Mouse (Mus musculus) fat pad, adult 2 months (tissue): ENCODE results near the gene 3110040M04Rik.

Experiments used
- DNase-seq: peaks from one replicate; pipeline ENCODE4 v3.0.0-alpha.2; 2011; ENCODE audit warnings: low read depth, low spot score; ENCODE audit errors: extremely low read depth

The 3110040M04Rik gene

DNA sequence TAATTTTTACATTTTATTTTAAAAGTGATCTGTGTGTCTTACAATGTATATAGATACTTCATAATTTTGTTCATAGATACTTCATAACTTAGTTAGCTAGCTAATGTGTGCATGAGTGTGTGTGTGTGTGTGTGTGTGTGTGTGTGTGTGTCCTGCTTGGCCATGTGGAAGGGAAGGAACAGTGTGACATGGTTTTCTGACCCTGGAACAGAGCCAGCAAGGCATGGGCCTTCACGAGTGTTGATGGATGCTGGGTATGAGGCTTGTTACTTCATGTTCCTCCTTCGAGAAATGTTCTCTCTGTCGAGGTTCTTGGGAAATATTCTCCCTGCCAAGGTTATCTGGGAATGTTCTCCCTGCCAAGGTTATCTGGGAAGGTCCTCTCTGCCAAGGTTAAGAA, 29.8 kb downstream of the 3110040M04Rik start:
- no peak for DNase-seq

DNA sequence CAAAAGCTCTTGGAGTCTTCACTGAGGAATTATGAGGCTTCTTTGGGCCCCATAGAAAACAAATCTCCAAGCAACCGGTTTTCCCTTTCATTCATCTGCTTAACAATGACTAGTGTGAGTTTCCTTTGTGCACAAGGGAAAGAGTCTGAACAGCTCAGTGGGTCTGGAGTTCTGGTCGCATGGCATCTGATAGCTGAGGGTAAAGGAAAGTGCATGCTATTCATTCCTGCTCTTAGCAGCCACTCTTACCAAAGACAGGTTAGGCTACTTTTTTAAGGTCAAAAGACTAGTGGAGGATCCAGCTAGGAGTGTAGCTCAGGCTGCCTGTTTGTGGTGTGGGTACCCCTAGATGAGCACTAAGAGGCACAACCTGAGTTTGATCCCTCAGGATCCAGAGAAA, 31.7 kb downstream of the 3110040M04Rik start:
- DNase-seq: no peak

- DNase-seq: no peak
Measured at GRCm38 (mm10) chr1:151236141-151236930, 32.4 kb downstream of the 3110040M04Rik start.

DNA sequence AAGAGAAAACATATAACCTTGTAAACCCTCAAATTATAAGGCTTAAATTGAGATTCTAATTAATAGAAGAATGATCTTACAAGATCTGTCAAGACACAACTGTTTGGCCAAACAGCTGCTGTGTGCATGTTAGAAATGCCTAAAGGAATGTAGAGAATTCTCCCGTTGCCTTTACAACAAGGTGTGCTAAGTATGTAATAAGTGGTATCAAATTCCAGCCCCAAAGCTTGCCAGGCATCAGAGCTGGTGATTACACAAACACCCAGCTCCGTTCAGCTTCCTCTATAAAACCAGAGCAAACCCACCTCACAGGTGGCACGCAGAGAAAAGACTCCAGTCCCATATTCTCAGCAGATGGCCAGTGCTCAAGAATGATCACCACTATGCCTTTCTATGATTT, 33.9 kb downstream of the 3110040M04Rik start:
- DNase-seq: no peak

- DNase-seq: no peak
Measured at GRCm38 (mm10) chr1:151243332-151243731, 39.4 kb downstream of the 3110040M04Rik start.

DNA sequence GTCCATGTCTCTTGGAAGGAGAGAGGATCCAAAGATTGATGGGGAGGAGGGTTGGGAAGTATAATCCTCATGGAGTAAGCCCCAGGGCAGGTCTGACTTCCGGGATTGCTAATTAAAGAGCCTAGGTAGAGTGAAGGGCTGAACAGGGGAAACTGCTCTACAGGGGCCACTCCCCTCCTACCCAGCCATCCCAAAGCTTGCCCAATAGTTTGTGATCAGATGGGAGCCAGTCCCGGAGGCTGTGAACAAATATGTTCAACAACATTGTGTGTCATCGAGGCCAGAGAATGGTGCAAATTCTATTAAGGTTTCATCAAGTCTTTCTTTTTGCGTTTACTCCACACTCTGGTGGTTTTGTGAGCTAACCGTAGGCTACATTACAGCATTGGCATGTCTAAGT, 40.1 kb downstream of the 3110040M04Rik start:
- DNase-seq: no peak

DNA sequence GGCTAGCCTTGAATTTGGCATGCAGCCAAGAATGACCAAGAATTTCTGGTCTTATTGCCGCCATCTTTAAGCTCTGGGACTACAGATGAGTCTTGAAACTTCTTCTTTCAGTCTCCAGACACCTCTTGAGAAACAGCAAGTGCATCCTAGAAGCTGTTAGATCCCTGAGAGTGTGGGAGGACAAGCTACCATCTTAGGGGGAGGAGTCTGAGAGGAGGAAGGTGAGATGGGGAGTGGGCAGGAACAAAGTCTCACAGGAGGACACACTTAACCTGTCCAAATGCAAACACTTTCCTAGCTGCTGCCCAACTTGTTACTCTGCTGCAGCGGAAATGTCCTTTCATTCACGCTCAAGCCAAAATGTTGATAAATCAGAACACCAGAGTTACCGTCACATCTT, 40.8 kb downstream of the 3110040M04Rik start:
- no peak for DNase-seq

DNA sequence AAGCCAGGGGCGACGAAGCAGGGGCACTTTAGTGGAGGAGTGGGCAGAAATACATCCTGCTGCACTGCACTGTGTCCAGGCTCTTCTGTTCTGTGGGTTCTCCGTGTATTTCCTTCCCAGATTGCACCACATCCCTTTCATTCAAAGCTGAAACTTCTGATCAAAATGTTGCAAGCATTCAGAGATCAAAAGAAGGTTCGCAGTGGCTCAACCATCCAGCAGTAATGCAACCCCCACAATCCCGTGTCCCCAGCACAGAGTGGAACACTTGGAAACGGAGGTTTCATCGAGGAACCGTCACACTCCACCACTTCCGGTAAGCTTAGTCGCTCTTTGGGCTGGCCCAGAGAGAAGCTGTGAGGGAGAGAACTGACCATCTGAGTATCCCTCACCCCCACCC, 41.2 kb downstream of the 3110040M04Rik start:
- no peak for DNase-seq

DNA sequence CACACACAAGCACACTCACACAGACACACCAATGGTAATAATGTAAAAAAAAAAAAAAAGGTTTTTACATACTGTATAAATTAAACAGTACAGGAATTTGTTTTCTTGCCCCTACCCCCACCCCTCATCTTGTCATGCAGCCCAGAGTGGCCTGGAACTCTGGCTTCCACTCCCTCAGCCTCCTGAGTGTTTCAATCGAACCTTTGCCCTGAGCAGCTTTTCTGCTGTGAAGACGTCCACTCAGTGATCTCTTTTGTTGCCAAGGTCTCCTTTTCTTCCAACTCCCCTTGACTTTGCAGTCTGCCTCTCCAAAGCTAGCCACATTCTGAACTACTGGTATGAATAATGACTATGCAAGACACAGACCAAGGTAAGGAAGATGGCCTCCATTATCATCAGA, 41.9 kb downstream of the 3110040M04Rik start:
- DNase-seq: no peak

- no peak for DNase-seq
Measured at GRCm38 (mm10) chr1:151250109-151250508, 46.2 kb downstream of the 3110040M04Rik start.

DNA sequence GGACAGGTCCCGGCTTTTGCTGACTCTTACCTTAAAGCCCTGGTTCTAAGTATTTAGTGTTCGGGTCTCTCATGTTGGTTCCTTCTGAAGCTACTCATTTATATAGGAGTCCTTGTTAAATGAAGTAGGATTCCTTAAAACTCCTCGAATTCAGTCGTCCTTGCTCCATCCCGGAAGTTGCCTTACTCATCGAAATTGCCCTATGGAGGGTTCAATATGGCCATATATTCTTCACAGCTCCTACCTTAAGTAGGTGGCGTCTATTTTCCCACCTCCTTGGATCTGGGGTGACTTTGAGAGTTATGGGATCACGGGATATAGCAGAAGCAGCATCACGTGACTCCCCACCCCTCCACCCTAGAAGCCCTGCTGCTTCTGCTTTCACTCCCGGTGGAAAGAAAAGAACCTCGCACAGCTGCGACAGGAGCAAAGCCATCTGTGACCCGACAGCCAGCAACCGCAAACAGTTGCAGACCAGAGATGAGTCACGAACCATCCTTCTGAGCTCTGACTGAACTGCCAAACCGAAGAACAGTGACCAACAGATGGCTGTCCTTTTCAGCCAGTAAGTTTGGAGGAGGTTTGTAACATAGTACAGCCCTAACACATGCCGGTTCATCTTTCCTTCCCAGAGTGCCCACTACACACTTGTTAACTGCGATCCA, 46.7 kb downstream of the 3110040M04Rik start:
- no peak for DNase-seq

DNA sequence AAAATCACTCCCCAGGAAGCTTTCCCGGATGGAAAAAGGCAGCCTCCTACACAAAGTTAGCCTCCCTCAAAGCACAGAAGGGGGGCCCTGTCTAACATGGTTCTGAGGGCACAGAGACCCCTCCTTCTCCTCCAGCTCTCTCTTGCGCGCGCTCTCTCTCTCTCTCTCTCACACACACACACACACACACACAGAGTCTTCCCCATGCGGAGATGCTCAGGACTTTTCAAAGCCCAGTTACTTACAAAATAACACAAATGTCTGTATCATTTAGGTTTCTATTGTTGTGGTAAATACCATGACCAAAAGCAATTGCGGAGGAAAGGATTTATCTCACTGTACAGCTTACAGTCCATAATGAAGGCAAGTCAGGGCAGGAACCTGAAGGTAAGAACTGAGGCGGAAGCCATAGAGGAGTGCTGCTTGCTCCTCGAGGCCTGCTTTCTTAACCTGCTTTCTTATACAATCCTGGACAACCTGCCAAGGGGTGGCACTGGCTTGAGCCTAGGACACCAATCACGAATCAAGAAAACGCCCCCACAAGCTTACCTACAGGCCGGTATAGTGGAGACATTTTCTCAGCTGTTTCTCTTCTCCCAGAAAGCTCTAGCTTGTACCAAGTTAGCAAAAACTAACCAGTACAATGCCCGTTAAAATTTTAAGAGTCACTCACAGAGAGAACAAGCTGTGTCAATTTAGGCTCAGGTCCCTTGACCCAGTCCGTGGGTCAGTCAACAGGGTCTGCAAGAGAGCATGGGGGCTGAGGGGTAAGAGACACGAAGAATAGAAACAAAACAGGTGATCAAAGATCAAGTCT, 47.5 kb downstream of the 3110040M04Rik start:
- DNase-seq: peak; percentile 67
